Mouse (Mus musculus): ENCODE measurements at regions not wholly inside any gene's neighbourhood (a gene's known extent, or its start where the extent isn't known, plus 50 kb on each side); places are given as distances from the start of the nearest gene placed in this dataset.
"Not testable (repeated sequence)": the region's sequence is repeated elsewhere in the genome, so short reads cannot be mapped to it uniquely, and the experiment has no call there.

GRCm38 (mm10) chr8:17984779-17985178 lies 993.3 kb downstream of the Defb40 start:
- DNase-seq, result no peak

DNA sequence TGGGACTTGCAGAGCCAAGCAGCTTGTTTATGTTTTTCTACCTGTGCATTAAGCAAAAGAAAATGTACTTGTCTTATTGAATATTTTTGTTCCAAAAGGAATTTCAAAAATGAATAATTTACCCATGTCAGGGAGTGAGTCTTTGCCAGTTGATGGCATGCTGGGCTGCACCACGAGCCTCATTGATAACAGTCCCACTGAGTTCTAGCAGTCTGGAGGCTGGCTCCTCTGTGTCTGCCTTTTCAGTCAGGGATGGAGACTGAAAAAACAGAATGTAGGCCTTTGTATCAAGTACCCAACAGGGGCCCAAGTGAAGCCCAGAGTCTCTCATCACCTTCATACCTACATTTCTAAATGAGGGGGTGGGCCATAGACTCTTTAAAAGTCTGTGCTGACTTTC lies 1029.2 kb downstream of the Defb40 start:
- no peak for DNase-seq

GRCm38 (mm10) chr8:17948053-17948834 lies 1029.8 kb downstream of the Defb40 start:
- DNase-seq, result no peak

DNA sequence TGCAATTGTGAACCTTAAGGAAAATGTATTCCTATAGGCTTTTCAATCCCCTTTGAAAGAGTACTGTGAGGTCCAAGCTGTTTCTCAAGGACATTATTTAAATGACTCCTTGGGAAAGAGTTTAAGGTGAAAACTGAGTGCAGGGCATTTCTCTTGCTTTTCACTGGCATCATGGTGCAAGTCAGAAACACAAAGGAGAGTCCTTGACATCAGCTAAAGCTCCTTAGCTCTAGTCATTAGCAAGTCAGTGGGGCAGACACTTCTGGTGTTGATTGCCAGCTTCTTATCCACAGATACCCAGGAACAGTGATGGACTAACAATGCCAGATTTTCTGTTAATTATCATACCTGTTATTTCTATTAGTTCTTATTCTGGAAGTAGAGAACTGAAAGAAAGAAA lies 1043.4 kb downstream of the Defb40 start:
- DNase-seq, result no peak

GRCm38 (mm10) chr8:17909316-17909715 lies 1068.7 kb downstream of the Defb40 start:
- no peak for DNase-seq

GRCm38 (mm10) chr8:17888598-17888997 lies 1089.5 kb downstream of the Defb40 start:
- DNase-seq, result not testable (repeated sequence)

- DNase-seq, result no peak
Observed at GRCm38 (mm10) chr8:17863388-17863787, 1114.7 kb downstream of the Defb40 start.
